Mouse (Mus musculus): ENCODE results near the gene Ube2g2. TPM values are rescaled to one million over a fixed set of nuclear protein-coding genes. Genes with fewer than 3 reads are reported as not detected.
"Not testable (repeated sequence)": the region's sequence is repeated elsewhere in the genome, so short reads cannot be mapped to it uniquely, and the experiment has no call there.

Ube2g2 gene
- polyA plus RNA-seq, 1 experiment: 85.5 TPM

DNA sequence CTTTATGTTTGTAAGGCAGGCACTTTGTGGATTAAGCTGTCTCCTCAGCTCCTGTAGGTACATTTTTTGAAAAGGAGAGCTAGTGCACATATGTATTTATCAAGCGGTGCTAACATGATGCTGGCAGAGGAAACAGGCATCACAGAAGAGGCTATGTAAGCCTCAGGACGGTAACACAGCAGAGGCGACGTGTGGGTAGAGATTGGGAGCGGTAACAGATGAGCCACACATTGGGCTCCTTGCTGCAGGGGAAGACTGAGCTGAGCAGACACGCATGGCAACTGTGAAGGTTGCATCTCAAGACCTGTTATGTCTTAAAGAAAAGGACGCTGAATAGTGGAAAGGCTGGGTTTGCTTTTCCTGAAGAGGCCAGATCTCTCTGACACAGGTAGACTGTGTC is 60.9 kb downstream of the Ube2g2 start:
- Histone ChIP-seq H3K79me2 (ENCODE audit: control insufficient read depth, insufficient read depth) (no peaks in the 10 kb centered on the region), H3K4me3 (ENCODE audit: insufficient read depth, poor library complexity, severe bottlenecking) (no peak overlapping the region), H3K36me3 (ENCODE audit: control insufficient read depth, insufficient read depth) (no peaks in the 10 kb centered on the region), H3ac (ENCODE audit: control insufficient read depth, insufficient read length, low read depth) (no peak overlapping the region), H3K79me3 (ENCODE audit: low read depth) (no peaks in the 10 kb centered on the region), H3K27me3 (ENCODE audit: control insufficient read depth, insufficient read depth, insufficient read length) (peaks cover 74% of the 10 kb centered on the region)
- TF ChIP-seq MYOD1 (IDR thresholded peaks at IDR 0.05; ENCODE audit: control insufficient read depth, insufficient read length, low read depth): no peak
- TF ChIP-seq MYOG (IDR thresholded peaks at IDR 0.05; ENCODE audit: control insufficient read depth, extremely low read depth, insufficient read length): no peak
- TF ChIP-seq MAX (IDR thresholded peaks at IDR 0.05): no peak
- TF ChIP-seq CEBPB (IDR thresholded peaks at IDR 0.05; ENCODE audit: low read depth): no peak
- TF ChIP-seq FOSL1 (IDR thresholded peaks at IDR 0.05; ENCODE audit: insufficient read depth, low read length, poor library complexity, severe bottlenecking): no peak
- no peak for TF ChIP-seq USF1 (IDR thresholded peaks at IDR 0.05; ENCODE audit: low read depth)
- no peak for TF ChIP-seq CTCF (IDR thresholded peaks at IDR 0.05; ENCODE audit: control insufficient read depth, insufficient read depth, insufficient read length)

DNA sequence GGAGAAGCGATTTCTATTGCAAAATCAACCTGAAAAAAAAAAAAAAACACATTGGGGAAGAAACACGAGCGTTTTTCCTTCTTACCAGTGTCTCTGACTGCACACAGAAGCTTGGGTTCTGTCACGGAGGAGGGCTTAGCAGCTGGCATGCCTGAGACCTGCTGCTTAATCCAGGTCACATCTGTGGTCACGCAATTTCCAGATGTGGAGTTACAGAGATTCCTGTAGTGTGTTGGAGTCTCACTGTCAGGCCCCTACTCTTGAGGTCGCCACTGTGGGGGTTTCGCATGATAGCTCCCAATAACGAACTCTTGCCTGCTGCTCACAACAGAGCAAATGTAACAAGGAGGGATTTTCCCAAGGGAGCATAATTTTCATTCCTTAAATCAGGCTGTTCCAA is 62.1 kb downstream of the Ube2g2 start:
- Histone ChIP-seq H3K79me2 (ENCODE audit: control insufficient read depth, insufficient read depth) (no peaks in the 10 kb centered on the region), H3K4me3 (ENCODE audit: insufficient read depth, poor library complexity, severe bottlenecking) (no peak overlapping the region), H3K27me3 (ENCODE audit: control insufficient read depth, insufficient read depth, insufficient read length) (peaks cover 75% of the 10 kb centered on the region), H3K79me3 (ENCODE audit: low read depth) (no peaks in the 10 kb centered on the region), H3K36me3 (ENCODE audit: control insufficient read depth, insufficient read depth) (no peaks in the 10 kb centered on the region), H3ac (ENCODE audit: control insufficient read depth, insufficient read length, low read depth) (no peak overlapping the region)
- TF ChIP-seq CEBPB (IDR thresholded peaks at IDR 0.05; ENCODE audit: low read depth) (no peak), MAX (IDR thresholded peaks at IDR 0.05) (no peak), CTCF (IDR thresholded peaks at IDR 0.05; ENCODE audit: control insufficient read depth, insufficient read depth, insufficient read length) (no peak), MYOG (IDR thresholded peaks at IDR 0.05; ENCODE audit: control insufficient read depth, extremely low read depth, insufficient read length) (no peak), USF1 (IDR thresholded peaks at IDR 0.05; ENCODE audit: low read depth) (no peak), MYOD1 (IDR thresholded peaks at IDR 0.05; ENCODE audit: control insufficient read depth, insufficient read length, low read depth) (no peak), FOSL1 (IDR thresholded peaks at IDR 0.05; ENCODE audit: insufficient read depth, low read length, poor library complexity, severe bottlenecking) (no peak)

DNA sequence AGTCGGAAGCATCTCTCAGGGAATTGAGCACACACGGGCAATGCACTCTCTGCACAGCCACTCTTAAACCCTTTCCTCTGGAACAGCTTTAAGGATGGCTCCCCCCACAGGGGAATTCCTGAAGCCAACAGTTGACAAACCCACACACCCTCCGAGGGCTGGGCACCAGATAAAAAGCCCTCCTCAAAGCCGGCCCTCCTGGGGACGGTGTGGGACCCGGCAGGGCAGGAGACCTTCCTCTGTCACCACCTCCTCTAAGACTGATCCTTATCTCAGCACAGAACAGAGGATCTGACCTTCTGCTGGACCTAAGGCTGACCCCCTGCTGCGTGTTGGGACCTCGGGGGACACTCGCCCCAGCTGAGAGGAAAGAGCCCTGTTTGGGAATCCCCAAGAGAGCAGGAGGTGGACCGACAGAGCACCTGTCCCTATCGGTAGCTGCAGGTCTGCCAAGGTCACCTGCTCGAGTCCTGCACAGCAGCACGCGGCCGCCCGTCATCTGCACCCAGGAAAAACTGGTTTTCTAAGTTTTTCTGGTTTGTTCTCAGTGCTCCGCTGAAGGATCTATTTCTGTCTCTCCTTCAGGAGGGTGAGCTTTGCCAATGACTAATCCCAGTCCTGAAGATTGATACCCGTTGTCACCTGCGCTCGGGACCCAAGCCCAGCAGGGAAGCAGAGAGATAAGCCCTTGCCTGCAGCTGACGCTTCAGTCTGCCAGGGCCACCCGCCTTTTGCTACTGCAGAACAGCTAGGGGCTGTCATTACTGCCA is 64.0 kb downstream of the Ube2g2 start, which contains the start of gene Tspear:
Tspear (plus strand) TSS at position 675 of the 770 bp plus-strand sequence.
- Histone ChIP-seq H3K27me3 (ENCODE audit: control insufficient read depth, insufficient read depth, insufficient read length) (peaks cover 91% of the 10 kb centered on the region), H3ac (ENCODE audit: control insufficient read depth, insufficient read length, low read depth) (no peak within 1 kb of the TSS), H3K79me2 (ENCODE audit: control insufficient read depth, insufficient read depth) (no peaks in the 10 kb centered on the region), H3K36me3 (ENCODE audit: control insufficient read depth, insufficient read depth) (no peaks in the 10 kb centered on the region), H3K4me3 (ENCODE audit: insufficient read depth, poor library complexity, severe bottlenecking) (no peak within 1 kb of the TSS), H3K79me3 (ENCODE audit: low read depth) (no peaks in the 10 kb centered on the region)
- TF ChIP-seq USF1 (IDR thresholded peaks at IDR 0.05; ENCODE audit: low read depth) (no peak), MAX (IDR thresholded peaks at IDR 0.05) (no peak), FOSL1 (IDR thresholded peaks at IDR 0.05; ENCODE audit: insufficient read depth, low read length, poor library complexity, severe bottlenecking) (no peak), MYOG (IDR thresholded peaks at IDR 0.05; ENCODE audit: control insufficient read depth, extremely low read depth, insufficient read length) (no peak), CTCF (IDR thresholded peaks at IDR 0.05; ENCODE audit: control insufficient read depth, insufficient read depth, insufficient read length) (no peak), CEBPB (IDR thresholded peaks at IDR 0.05; ENCODE audit: low read depth) (no peak), MYOD1 (IDR thresholded peaks at IDR 0.05; ENCODE audit: control insufficient read depth, insufficient read length, low read depth) (no peak)

DNA sequence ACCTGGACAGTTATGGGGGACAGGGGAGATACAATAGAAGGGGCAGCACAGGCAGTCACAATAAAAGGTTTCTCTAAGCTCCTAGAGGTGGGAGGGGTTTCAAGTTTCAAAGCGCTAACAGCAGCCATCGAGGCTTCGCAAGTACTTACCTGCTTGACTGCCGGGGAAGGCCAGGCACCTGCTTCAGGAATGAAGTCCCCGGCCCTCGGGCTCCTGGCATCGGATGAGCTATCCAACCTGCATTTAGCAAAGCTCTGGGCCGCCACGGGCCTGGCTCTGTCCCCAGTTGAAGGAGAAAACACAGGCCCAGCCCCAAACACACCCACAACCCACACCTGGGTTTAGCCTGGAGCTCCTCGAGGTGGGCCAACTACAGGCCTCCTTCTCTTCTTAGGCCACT is 64.9 kb downstream of the Ube2g2 start:
- no peak overlapping the region for H3ac ChIP-seq (ENCODE audit: control insufficient read depth, insufficient read length, low read depth)
- no peaks in the 10 kb centered on the region for H3K79me2 ChIP-seq (ENCODE audit: control insufficient read depth, insufficient read depth)
- no peak overlapping the region for H3K4me3 ChIP-seq (ENCODE audit: insufficient read depth, poor library complexity, severe bottlenecking)
- H3K27me3 ChIP-seq (ENCODE audit: control insufficient read depth, insufficient read depth, insufficient read length): peaks cover 95% of the 10 kb centered on the region
- H3K79me3 ChIP-seq (ENCODE audit: low read depth): no peaks in the 10 kb centered on the region
- no peaks in the 10 kb centered on the region for H3K36me3 ChIP-seq (ENCODE audit: control insufficient read depth, insufficient read depth)
- no peak for TF ChIP-seq MYOD1 (IDR thresholded peaks at IDR 0.05; ENCODE audit: control insufficient read depth, insufficient read length, low read depth)
- no peak for TF ChIP-seq MYOG (IDR thresholded peaks at IDR 0.05; ENCODE audit: control insufficient read depth, extremely low read depth, insufficient read length)
- TF ChIP-seq FOSL1 (IDR thresholded peaks at IDR 0.05; ENCODE audit: insufficient read depth, low read length, poor library complexity, severe bottlenecking): no peak
- no peak for TF ChIP-seq MAX (IDR thresholded peaks at IDR 0.05)
- no peak for TF ChIP-seq USF1 (IDR thresholded peaks at IDR 0.05; ENCODE audit: low read depth)
- TF ChIP-seq CTCF (IDR thresholded peaks at IDR 0.05; ENCODE audit: control insufficient read depth, insufficient read depth, insufficient read length): no peak
- no peak for TF ChIP-seq CEBPB (IDR thresholded peaks at IDR 0.05; ENCODE audit: low read depth)

DNA sequence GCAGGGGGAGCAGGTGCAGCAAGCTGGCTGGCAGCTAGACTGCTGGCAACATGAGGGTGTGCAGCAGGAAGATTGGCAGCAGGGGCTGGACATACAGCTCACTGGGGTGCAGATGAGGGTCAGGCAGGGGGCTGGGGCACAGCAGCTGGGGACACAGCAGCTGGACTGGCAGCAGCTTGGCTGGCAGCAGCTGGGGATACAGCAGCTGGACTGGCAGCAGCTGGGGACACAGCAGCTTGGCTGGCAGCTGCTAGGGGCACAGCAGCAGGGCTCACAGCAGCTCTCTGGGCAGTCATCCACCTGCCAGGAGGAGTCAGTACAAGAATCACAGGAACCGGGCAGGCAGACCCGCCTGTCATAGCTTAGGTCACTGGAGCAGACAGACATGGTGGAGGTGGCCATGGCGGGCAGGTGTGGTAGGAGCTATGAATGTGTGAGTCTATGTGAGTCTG is 68.3 kb downstream of the Ube2g2 start, which contains the start of gene Gm19402:
Gm19402 (minus strand) TSS at position 402 of the 452 bp plus-strand sequence.
- H3K4me3 ChIP-seq (ENCODE audit: insufficient read depth, poor library complexity, severe bottlenecking); H3K79me2 ChIP-seq (ENCODE audit: control insufficient read depth, insufficient read depth); H3ac ChIP-seq (ENCODE audit: control insufficient read depth, insufficient read length, low read depth); H3K79me3 ChIP-seq (ENCODE audit: low read depth); H3K36me3 ChIP-seq (ENCODE audit: control insufficient read depth, insufficient read depth): not testable (repeated sequence)
- H3K27me3 ChIP-seq (ENCODE audit: control insufficient read depth, insufficient read depth, insufficient read length): peaks cover 86% of the 10 kb centered on the region
- peak; percentile 62 for TF ChIP-seq MYOD1 (IDR thresholded peaks at IDR 0.05; ENCODE audit: control insufficient read depth, insufficient read length, low read depth)

Small RNA genes within 50 kb of the gene (microRNA-seq; reads per million reads assigned to microRNA genes)
- gene Mir1930 (ENCODE audit: borderline microRNAs expressed): 11.4 reads per million, percentile 61 among the genes with 10 or more reads in this experiment

Other genes starting within 250 kb of the Ube2g2 start
- gene Adarb1, start 204.0 kb upstream of the Ube2g2 start, polyA plus RNA-seq (2012; fragmentation: generic; extraction: Trizol): 3.3 TPM
- 45.2 TPM for gene Fam207a, start 106.5 kb upstream of the Ube2g2 start, polyA plus RNA-seq (2012; fragmentation: generic; extraction: Trizol)
- 0.47 TPM for gene Itgb2, start 92.0 kb upstream of the Ube2g2 start, polyA plus RNA-seq (2012; fragmentation: generic; extraction: Trizol)
- gene Pttg1ip, start 40.6 kb upstream of the Ube2g2 start, polyA plus RNA-seq (2012; fragmentation: generic; extraction: Trizol): 96.1 TPM
- 152 TPM for gene Sumo3, start 16.2 kb upstream of the Ube2g2 start, polyA plus RNA-seq (2012; fragmentation: generic; extraction: Trizol)
- 5.1 TPM for gene Gm49325, start 16.1 kb upstream of the Ube2g2 start, polyA plus RNA-seq (2012; fragmentation: generic; extraction: Trizol)
- gene Tspear, start 64.3 kb downstream of the Ube2g2 start, polyA plus RNA-seq (2012; fragmentation: generic; extraction: Trizol): not detected
- not detected for gene Gm19402, start 68.5 kb downstream of the Ube2g2 start, polyA plus RNA-seq (2012; fragmentation: generic; extraction: Trizol)
- gene Gm9508, start 75.0 kb downstream of the Ube2g2 start, polyA plus RNA-seq (2012; fragmentation: generic; extraction: Trizol): not detected
- not detected for gene Gm10272, start 84.4 kb downstream of the Ube2g2 start, polyA plus RNA-seq (2012; fragmentation: generic; extraction: Trizol)
- not detected for gene Gm10024, start 89.2 kb downstream of the Ube2g2 start, polyA plus RNA-seq (2012; fragmentation: generic; extraction: Trizol)
- gene Gm10142, start 93.5 kb downstream of the Ube2g2 start, polyA plus RNA-seq (2012; fragmentation: generic; extraction: Trizol): not detected
- not detected for gene Krtap12-1, start 98.3 kb downstream of the Ube2g2 start, polyA plus RNA-seq (2012; fragmentation: generic; extraction: Trizol)
- not detected for gene Gm10100, start 104.2 kb downstream of the Ube2g2 start, polyA plus RNA-seq (2012; fragmentation: generic; extraction: Trizol)
- gene Gm18596, start 120.4 kb downstream of the Ube2g2 start, polyA plus RNA-seq (2012; fragmentation: generic; extraction: Trizol): not detected
- gene Gm9736, start 129.1 kb downstream of the Ube2g2 start, polyA plus RNA-seq (2012; fragmentation: generic; extraction: Trizol): not detected
- gene Gm3233, start 137.4 kb downstream of the Ube2g2 start, polyA plus RNA-seq (2012; fragmentation: generic; extraction: Trizol): not detected
- not detected for gene Gm3238, start 149.1 kb downstream of the Ube2g2 start, polyA plus RNA-seq (2012; fragmentation: generic; extraction: Trizol)
- not detected for gene Gm7138, start 154.7 kb downstream of the Ube2g2 start, polyA plus RNA-seq (2012; fragmentation: generic; extraction: Trizol)
- not detected for gene Gm3250, start 160.3 kb downstream of the Ube2g2 start, polyA plus RNA-seq (2012; fragmentation: generic; extraction: Trizol)
- gene Gm7137, start 165.9 kb downstream of the Ube2g2 start, polyA plus RNA-seq (2012; fragmentation: generic; extraction: Trizol): not detected
- not detected for gene Gm9639, start 172.8 kb downstream of the Ube2g2 start, polyA plus RNA-seq (2012; fragmentation: generic; extraction: Trizol)
- not detected for gene Gm19668, start 176.9 kb downstream of the Ube2g2 start, polyA plus RNA-seq (2012; fragmentation: generic; extraction: Trizol)
- not detected for gene Gm9507, start 189.6 kb downstream of the Ube2g2 start, polyA plus RNA-seq (2012; fragmentation: generic; extraction: Trizol)
- not detected for gene Gm2696, start 192.4 kb downstream of the Ube2g2 start, polyA plus RNA-seq (2012; fragmentation: generic; extraction: Trizol)
- not detected for gene Krtap10-4, start 204.8 kb downstream of the Ube2g2 start, polyA plus RNA-seq (2012; fragmentation: generic; extraction: Trizol)
- gene Krtap10-10, start 213.7 kb downstream of the Ube2g2 start, polyA plus RNA-seq (2012; fragmentation: generic; extraction: Trizol): not detected
- not detected for gene Gm36176, start 224.5 kb downstream of the Ube2g2 start, polyA plus RNA-seq (2012; fragmentation: generic; extraction: Trizol)
- gene Gm10318, start 230.6 kb downstream of the Ube2g2 start, polyA plus RNA-seq (2012; fragmentation: generic; extraction: Trizol): not detected
- gene Gm3285, start 239.7 kb downstream of the Ube2g2 start, polyA plus RNA-seq (2012; fragmentation: generic; extraction: Trizol): not detected